Mouse (Mus musculus): ENCODE results near the gene Gria3. TPM values are rescaled to one million over a fixed set of nuclear protein-coding genes. Genes with fewer than 3 reads are reported as not detected.

Gene Gria3
- polyA plus RNA-seq, 1 experiment from 2014 or later, result 7.1 TPM

GRCm38 (mm10) chrX:41616928-41617327, 216.3 kb downstream of the Gria3 start:
- H3K27ac ChIP-seq (ENCODE audit: low read depth, low read length), result no peak overlapping the region
- no peaks in the 10 kb centered on the region for H3K27me3 ChIP-seq (ENCODE audit: control insufficient read depth, insufficient read depth, low read length)
- no peak overlapping the region for H3K4me3 ChIP-seq (ENCODE audit: low read length)
- no peaks in the 10 kb centered on the region for H3K36me3 ChIP-seq (ENCODE audit: control insufficient read depth, insufficient read depth, low read length)
- no peak overlapping the region for H3K4me2 ChIP-seq (replicated peaks; ENCODE audit: low read depth, low read length)
- no peaks in the 10 kb centered on the region for H3K4me1 ChIP-seq (ENCODE audit: control insufficient read depth, insufficient read depth, low read length)
- 89% methylated on average over 1 of the region's 1 CpGs for WGBS
- no peaks in the 10 kb centered on the region for H3K9me3 ChIP-seq (ENCODE audit: control insufficient read depth, low read length)
- no peak overlapping the region for H3K9ac ChIP-seq (ENCODE audit: low read depth, low read length)
- no peak for ATAC-seq (ENCODE audit: low FRiP score, low TSS enrichment)

GRCm38 (mm10) chrX:41618396-41618795, 217.7 kb downstream of the Gria3 start:
- H3K36me3 ChIP-seq (ENCODE audit: control insufficient read depth, insufficient read depth, low read length), result no peaks in the 10 kb centered on the region
- H3K4me2 ChIP-seq (replicated peaks; ENCODE audit: low read depth, low read length), result no peak overlapping the region
- no peaks in the 10 kb centered on the region for H3K9me3 ChIP-seq (ENCODE audit: control insufficient read depth, low read length)
- no peak overlapping the region for H3K9ac ChIP-seq (ENCODE audit: low read depth, low read length)
- no peaks in the 10 kb centered on the region for H3K4me1 ChIP-seq (ENCODE audit: control insufficient read depth, insufficient read depth, low read length)
- no peak overlapping the region for H3K27ac ChIP-seq (ENCODE audit: low read depth, low read length)
- H3K27me3 ChIP-seq (ENCODE audit: control insufficient read depth, insufficient read depth, low read length), result no peaks in the 10 kb centered on the region
- H3K4me3 ChIP-seq (ENCODE audit: low read length), result no peak overlapping the region
- no peak for ATAC-seq (ENCODE audit: low FRiP score, low TSS enrichment)
- 78% methylated on average over 2 of the region's 2 CpGs for WGBS

- no peak overlapping the region for H3K9ac ChIP-seq (ENCODE audit: low read depth, low read length)
- no peak overlapping the region for H3K27ac ChIP-seq (ENCODE audit: low read depth, low read length)
- H3K36me3 ChIP-seq (ENCODE audit: control insufficient read depth, insufficient read depth, low read length), result no peaks in the 10 kb centered on the region
- no peak overlapping the region for H3K4me3 ChIP-seq (ENCODE audit: low read length)
- no peaks in the 10 kb centered on the region for H3K27me3 ChIP-seq (ENCODE audit: control insufficient read depth, insufficient read depth, low read length)
- no peak for ATAC-seq (ENCODE audit: low FRiP score, low TSS enrichment)
- H3K9me3 ChIP-seq (ENCODE audit: control insufficient read depth, low read length), result no peaks in the 10 kb centered on the region
- H3K4me2 ChIP-seq (replicated peaks; ENCODE audit: low read depth, low read length), result no peak overlapping the region
- no peaks in the 10 kb centered on the region for H3K4me1 ChIP-seq (ENCODE audit: control insufficient read depth, insufficient read depth, low read length)
- 79% methylated on average over 4 of the region's 4 CpGs for WGBS
Measured at GRCm38 (mm10) chrX:41633576-41633975, 232.9 kb downstream of the Gria3 start.

GRCm38 (mm10) chrX:41644954-41645353, 244.3 kb downstream of the Gria3 start:
- Histone ChIP-seq H3K27me3 (ENCODE audit: control insufficient read depth, insufficient read depth, low read length) (no peaks in the 10 kb centered on the region), H3K4me1 (ENCODE audit: control insufficient read depth, insufficient read depth, low read length) (no peaks in the 10 kb centered on the region), H3K4me3 (ENCODE audit: low read length) (no peak overlapping the region), H3K36me3 (ENCODE audit: control insufficient read depth, insufficient read depth, low read length) (no peaks in the 10 kb centered on the region), H3K9ac (ENCODE audit: low read depth, low read length) (no peak overlapping the region), H3K27ac (ENCODE audit: low read depth, low read length) (no peak overlapping the region), H3K4me2 (replicated peaks; ENCODE audit: low read depth, low read length) (no peak overlapping the region), H3K9me3 (ENCODE audit: control insufficient read depth, low read length) (no peaks in the 10 kb centered on the region)
- ATAC-seq (ENCODE audit: low FRiP score, low TSS enrichment), result no peak
- 52% methylated on average over 2 of the region's 2 CpGs for WGBS

GRCm38 (mm10) chrX:41657791-41658190, 257.1 kb downstream of the Gria3 start:
- no peak overlapping the region for H3K27ac ChIP-seq (ENCODE audit: low read depth, low read length)
- H3K4me2 ChIP-seq (replicated peaks; ENCODE audit: low read depth, low read length), result no peak overlapping the region
- no peaks in the 10 kb centered on the region for H3K9me3 ChIP-seq (ENCODE audit: control insufficient read depth, low read length)
- no peaks in the 10 kb centered on the region for H3K36me3 ChIP-seq (ENCODE audit: control insufficient read depth, insufficient read depth, low read length)
- no peak overlapping the region for H3K9ac ChIP-seq (ENCODE audit: low read depth, low read length)
- H3K27me3 ChIP-seq (ENCODE audit: control insufficient read depth, insufficient read depth, low read length), result no peaks in the 10 kb centered on the region
- H3K4me3 ChIP-seq (ENCODE audit: low read length), result no peak overlapping the region
- ATAC-seq (ENCODE audit: low FRiP score, low TSS enrichment), result no peak
- no peaks in the 10 kb centered on the region for H3K4me1 ChIP-seq (ENCODE audit: control insufficient read depth, insufficient read depth, low read length)
- 72% methylated on average over 4 of the region's 4 CpGs for WGBS

GRCm38 (mm10) chrX:41688869-41689268, 288.2 kb downstream of the Gria3 start:
- ATAC-seq (ENCODE audit: low FRiP score, low TSS enrichment), result no peak
- no peak overlapping the region for H3K4me2 ChIP-seq (replicated peaks; ENCODE audit: low read depth, low read length)
- H3K36me3 ChIP-seq (ENCODE audit: control insufficient read depth, insufficient read depth, low read length), result no peaks in the 10 kb centered on the region
- 52% methylated on average over 2 of the region's 2 CpGs for WGBS
- no peak overlapping the region for H3K4me3 ChIP-seq (ENCODE audit: low read length)
- no peaks in the 10 kb centered on the region for H3K9me3 ChIP-seq (ENCODE audit: control insufficient read depth, low read length)
- no peaks in the 10 kb centered on the region for H3K27me3 ChIP-seq (ENCODE audit: control insufficient read depth, insufficient read depth, low read length)
- H3K4me1 ChIP-seq (ENCODE audit: control insufficient read depth, insufficient read depth, low read length), result no peaks in the 10 kb centered on the region
- no peak overlapping the region for H3K9ac ChIP-seq (ENCODE audit: low read depth, low read length)
- no peak overlapping the region for H3K27ac ChIP-seq (ENCODE audit: low read depth, low read length)

- no peak overlapping the region for H3K4me3 ChIP-seq (ENCODE audit: low read length)
- no peak overlapping the region for H3K27ac ChIP-seq (ENCODE audit: low read depth, low read length)
- ATAC-seq (ENCODE audit: low FRiP score, low TSS enrichment), result no peak
- 63% methylated on average over 1 of the region's 1 CpGs for WGBS
- no peaks in the 10 kb centered on the region for H3K27me3 ChIP-seq (ENCODE audit: control insufficient read depth, insufficient read depth, low read length)
- H3K4me1 ChIP-seq (ENCODE audit: control insufficient read depth, insufficient read depth, low read length), result no peaks in the 10 kb centered on the region
- no peak overlapping the region for H3K4me2 ChIP-seq (replicated peaks; ENCODE audit: low read depth, low read length)
- no peaks in the 10 kb centered on the region for H3K9me3 ChIP-seq (ENCODE audit: control insufficient read depth, low read length)
- no peaks in the 10 kb centered on the region for H3K36me3 ChIP-seq (ENCODE audit: control insufficient read depth, insufficient read depth, low read length)
- H3K9ac ChIP-seq (ENCODE audit: low read depth, low read length), result no peak overlapping the region
Measured at GRCm38 (mm10) chrX:41692076-41692475, 291.4 kb downstream of the Gria3 start.

Small RNAs within 50 kb of the gene (microRNA-seq; reads per million reads assigned to microRNA genes)
- not detected for gene Gm22413
